Mouse (Mus musculus) brain, embryonic 14.5 days (tissue): ENCODE measurements around the gene Eml6.

Source experiments
- CTCF ChIP-seq: fragments of 200-500 bp; IDR thresholded peaks from 2 replicates; pipeline ENCODE4 v1.5.1; 2012; ENCODE audit warnings: inconsistent platforms, mild to moderate bottlenecking, moderate library complexity, borderline replicate concordance; ENCODE audit not compliant: insufficient read depth, insufficient read length; ENCODE audit errors: extremely low read depth
- POLR2A ChIP-seq: fragments of 200-500 bp; IDR thresholded peaks from 2 replicates; pipeline ENCODE4 v1.6.1; 2012; ENCODE audit warnings: mild to moderate bottlenecking, inconsistent platforms, borderline replicate concordance; ENCODE audit not compliant: poor library complexity, insufficient read depth, insufficient read length, severe bottlenecking; ENCODE audit errors: extremely low read depth

DNA sequence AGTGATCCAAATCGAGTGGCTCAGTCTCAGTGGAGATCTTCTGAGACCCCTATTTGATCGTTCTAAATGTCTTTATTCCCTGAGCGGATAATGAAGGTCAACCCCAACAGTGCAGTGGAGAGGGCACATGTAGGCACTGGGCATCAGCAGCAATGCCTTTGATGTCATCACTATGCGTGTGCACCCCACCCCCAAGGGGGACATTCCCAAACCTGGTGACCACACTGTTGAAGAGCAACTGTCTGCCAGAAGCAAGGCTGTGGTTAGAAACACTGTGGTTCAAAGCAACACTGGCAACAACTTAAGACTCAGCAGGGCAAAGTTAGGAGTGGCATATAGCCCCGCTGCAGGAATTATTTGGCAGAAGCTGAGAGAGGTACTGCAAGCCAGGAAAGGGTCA, 218.5 kb downstream of the Eml6 start:
- TF ChIP-seq CTCF: no peak
- no peak for TF ChIP-seq POLR2A
